In genomic region chr4:139446731-139447675, GRCm38 (mm10) we compare ENCODE assay signal across 18 mouse cellular contexts.
DNase-seq lines count a peak whose midpoint lies in the region; ATAC-seq and TF ChIP-seq lines count a peak whose summit lies in the region.
"Had no signal": no experiment of that assay in that cellular context is flagged by ENCODE, and none has a peak within 500 bp of the region (broad histone marks: within the 10 kb centered on the region; RNA-seq: fewer than 3 reads in every experiment).

No protein-coding gene starts in this region.

- H3K36me3 ChIP-seq in heart, embryonic 14.5 days (ENCODE audit: control insufficient read depth, insufficient read depth, low read length): peaks cover 99% of the 10 kb centered on the region
- peaks cover 0 to 27% of the 10 kb centered on the region in 2 experiments; a peak in 3 of 4 replicates for H3K36me3 ChIP-seq in MEL (ENCODE audit: control insufficient read depth in 1 of 2, insufficient read depth in 2 of 2, low read length in 2 of 2)

- no peaks in the 10 kb centered on the region for H3K79me2 ChIP-seq in MEL (ENCODE audit: control insufficient read depth, insufficient read depth, low read length, poor library complexity)

- no peak overlapping the region for H3K4me3 ChIP-seq in heart, embryonic 14.5 days (ENCODE audit: control insufficient read depth in 1 of 2, insufficient read depth in 1 of 2, low read depth in 1 of 2, low read length in 2 of 2)
- H3K4me3 ChIP-seq in MEL (ENCODE audit: control insufficient read depth in 1 of 2, insufficient read depth in 1 of 2, low read depth in 2 of 2, low read length in 2 of 2): no peak overlapping the region
- H3K4me3 ChIP-seq: embryonic facial prominence, embryonic 12.5 days; forebrain, embryonic 15.5 days; heart, adult 2 months; limb, embryonic 13.5 days; neural tube, embryonic 13.5 days had no signal

- TF ChIP-seq CTCF in MEL (IDR thresholded peaks at IDR 0.05 in 2 of 3, conservative IDR thresholded peaks at IDR 0.05 in 1 of 3; ENCODE audit: control insufficient read depth in 1 of 3, insufficient read depth in 1 of 3, low read depth in 2 of 3, low read length in 3 of 3, poor library complexity in 1 of 3, severe bottlenecking in 1 of 3): no peak

- no peak overlapping the region for H3K4me2 ChIP-seq in heart, embryonic 14.5 days (ENCODE audit: low read length)
- H3K4me2 ChIP-seq: embryonic facial prominence, embryonic 12.5 days; forebrain, embryonic 15.5 days; limb, embryonic 13.5 days; neural tube, embryonic 13.5 days had no signal

- no peak for TF ChIP-seq RAD21 in MEL (IDR thresholded peaks at IDR 0.05; ENCODE audit: low read depth, low read length)

- H3K27me3 ChIP-seq in heart, embryonic 14.5 days (ENCODE audit: control insufficient read depth, insufficient read depth, low read length): no peaks in the 10 kb centered on the region
- H3K27me3 ChIP-seq in MEL (ENCODE audit: control insufficient read depth in 1 of 2, insufficient read depth in 2 of 2, low read length in 2 of 2): no peaks in the 10 kb centered on the region
- H3K27me3 ChIP-seq: embryonic facial prominence, embryonic 12.5 days; forebrain, embryonic 15.5 days; limb, embryonic 13.5 days; neural tube, embryonic 13.5 days had no signal

- no peak for TF ChIP-seq POLR2A in MEL (IDR thresholded peaks at IDR 0.05; ENCODE audit: control insufficient read depth in 1 of 2, insufficient read depth in 1 of 2, low read depth in 1 of 2, low read length in 2 of 2, poor library complexity in 1 of 2)

- H3K9ac ChIP-seq in heart, embryonic 14.5 days (ENCODE audit: low read length): no peak overlapping the region
- no peak overlapping the region for H3K9ac ChIP-seq in MEL (ENCODE audit: control insufficient read depth, low read depth, low read length, poor library complexity, severe bottlenecking)
- H3K9ac ChIP-seq: embryonic facial prominence, embryonic 12.5 days; forebrain, embryonic 15.5 days; limb, embryonic 13.5 days; liver, embryonic 14.5 days; neural tube, embryonic 13.5 days had no signal

- 0 out of 2 replicates have a peak, but pooled peaks have one; percentile 26 for ATAC-seq in heart, embryonic 14.5 days (ENCODE audit: insufficient number of reproducible peaks, insufficient read depth, low FRiP score, low read depth)
- ATAC-seq: forebrain, embryonic 15.5 days had no signal

- no peak overlapping the region for H3K27ac ChIP-seq in heart, embryonic 14.5 days (replicated peaks in 1 of 2; ENCODE audit: control insufficient read depth in 1 of 2, insufficient read depth in 1 of 2, low read depth in 2 of 2, low read length in 2 of 2)
- no peak overlapping the region for H3K27ac ChIP-seq in MEL (ENCODE audit: control insufficient read depth, low read depth, low read length)
- H3K27ac ChIP-seq: embryonic facial prominence, embryonic 12.5 days; forebrain, embryonic 15.5 days; heart, adult 2 months; limb, embryonic 13.5 days; liver, embryonic 14.5 days; neural tube, embryonic 13.5 days had no signal

- 65% methylated on average over 11 of the region's 11 CpGs for WGBS in heart, embryonic 14.5 days

- no peaks in the 10 kb centered on the region for H3K4me1 ChIP-seq in heart, embryonic 14.5 days (ENCODE audit: control insufficient read depth in 2 of 2, insufficient read depth in 2 of 2, low read length in 2 of 2)
- no peaks in the 10 kb centered on the region for H3K4me1 ChIP-seq in MEL (ENCODE audit: control insufficient read depth in 1 of 2, insufficient read depth in 2 of 2, low read length in 2 of 2)
- H3K4me1 ChIP-seq: embryonic facial prominence, embryonic 12.5 days; forebrain, embryonic 15.5 days; limb, embryonic 13.5 days; neural tube, embryonic 13.5 days had no signal

- no peak for DNase-seq in heart, postnatal 14 days
- peak; percentile 53 for DNase-seq in MEL (ENCODE audit: low read depth, low spot score)
- DNase-seq in adrenal gland, adult 8-10 months: peak; percentile 38
- DNase-seq in lung, postnatal 4 days: peak; percentile 37 to 80
- no peak for DNase-seq in right cerebral cortex, postnatal 4 days
- DNase-seq in urinary bladder, postnatal 10 days (ENCODE audit: low spot score): no peak
- DNase-seq: heart, adult 2 months; kidney, adult 2 months; kidney, postnatal 36 days; layer of hippocampus, adult 9-11 months; right cerebral cortex, postnatal 14 days; thymus, postnatal 4 days had no signal

- no peaks in the 10 kb centered on the region for H3K9me3 ChIP-seq in heart, embryonic 14.5 days (ENCODE audit: control insufficient read depth, low read length)
- H3K9me3 ChIP-seq in MEL (replicated peaks; ENCODE audit: insufficient read depth, low read length): no peaks in the 10 kb centered on the region
- H3K9me3 ChIP-seq: embryonic facial prominence, embryonic 12.5 days; forebrain, embryonic 15.5 days; limb, embryonic 13.5 days; neural tube, embryonic 13.5 days had no signal

- intact Hi-C loops in heart, postnatal 14 days (cut with DNase I): no loop called here

- no peak for TF ChIP-seq EP300 in MEL (IDR thresholded peaks at IDR 0.05; ENCODE audit: low read depth in 1 of 2, low read length in 2 of 2)

TF ChIP-seq in MEL, 35 proteins besides CTCF, POLR2A, EP300 and RAD21:
- TF ChIP-seq POLR2AphosphoS5 (IDR thresholded peaks at IDR 0.05; ENCODE audit: borderline replicate concordance, low read depth, low read length): no peak
- TF ChIP-seq ZNF384 (IDR thresholded peaks at IDR 0.05; ENCODE audit: low read depth, low read length): 0 out of 2 replicates have a peak, but pooled peaks have one; percentile 25
- TF ChIP-seq GATA1 (IDR thresholded peaks at IDR 0.05; ENCODE audit: low read depth, low read length): peak; percentile 19; the same call in 1 of the 2 replicates
- no peak for TF ChIP-seq MAFK (IDR thresholded peaks at IDR 0.05; ENCODE audit: borderline replicate concordance, low read depth, low read length)
- no peak for TF ChIP-seq JUND (IDR thresholded peaks at IDR 0.05; ENCODE audit: low read depth, low read length)
- TF ChIP-seq UBTF (IDR thresholded peaks at IDR 0.05; ENCODE audit: borderline replicate concordance, insufficient read depth, low read depth, low read length): no peak
- TF ChIP-seq TCF12 (IDR thresholded peaks at IDR 0.05; ENCODE audit: low read depth, low read length): no peak
- no peak for TF ChIP-seq SMC3 (IDR thresholded peaks at IDR 0.05; ENCODE audit: low read depth, low read length)

Comparison
In these comparisons a context has a peak if more than half of its experiments do, and no peak if none do; other contexts are left out.
1. DNase-seq: peak in MEL (single experiment), adrenal gland, adult 8-10 months (single experiment) and lung, postnatal 4 days (2 of 2); none in heart, postnatal 14 days (0 of 2), right cerebral cortex, postnatal 4 days (single experiment) and urinary bladder, postnatal 10 days (single experiment).